Mouse (Mus musculus) megakaryocyte, adult 5-6 weeks (primary cell): ENCODE data around the gene Vmn2r81. TPM values are rescaled to one million over a fixed set of nuclear protein-coding genes. Genes with fewer than 3 reads are reported as not detected.
"Not testable (repeated sequence)": the region's sequence is repeated elsewhere in the genome, so short reads cannot be mapped to it uniquely, and the experiment has no call there.

ENCODE experiments used
- ATAC-seq: 2 replicates; pipeline ENCODE4 v1.8.0; 2016; ENCODE audit warnings: mild to moderate bottlenecking, inconsistent platforms; ENCODE audit not compliant: poor library complexity, severe bottlenecking
- total RNA-seq, 2 experiments: library from RNA; stranded (forward) in 1 of 2; stranded (reverse) in 1 of 2; fragments of 153-499, 151-499 nt in 1 of 2; fragments of 221-1000, 200-1000 nt in 1 of 2; gene quantifications; 2 replicates each; pipeline versions ENCODE4 v1.2.3 to v1.2.4; 2015 to 2017

Gene Vmn2r81
- total RNA-seq (2015) (not detected in 2 replicates), total RNA-seq (2017) (not detected in 2 replicates)

DNA sequence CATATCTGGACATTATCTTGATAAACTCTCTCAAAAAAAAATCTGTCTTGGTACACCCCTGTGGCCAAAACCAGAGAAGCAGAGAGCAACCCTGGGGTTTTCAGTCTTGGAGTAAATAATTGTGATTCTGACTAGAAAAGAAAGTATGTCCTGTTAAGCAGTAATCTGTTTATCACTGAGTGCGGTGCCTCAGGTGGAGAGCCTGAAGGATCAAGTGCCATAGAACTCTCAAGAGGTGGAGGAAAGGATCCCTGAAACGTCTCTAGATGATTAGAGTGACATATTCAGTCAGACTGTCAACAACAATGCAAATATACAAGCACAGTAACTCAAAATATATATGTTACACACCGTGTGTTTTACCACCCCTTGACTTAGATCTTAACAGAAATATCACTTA, at the start of gene Vmn2r81:
TSS of gene Vmn2r81 (plus strand) at position 301 of the 400 bp plus-strand sequence.
- ATAC-seq = not testable (repeated sequence)

DNA sequence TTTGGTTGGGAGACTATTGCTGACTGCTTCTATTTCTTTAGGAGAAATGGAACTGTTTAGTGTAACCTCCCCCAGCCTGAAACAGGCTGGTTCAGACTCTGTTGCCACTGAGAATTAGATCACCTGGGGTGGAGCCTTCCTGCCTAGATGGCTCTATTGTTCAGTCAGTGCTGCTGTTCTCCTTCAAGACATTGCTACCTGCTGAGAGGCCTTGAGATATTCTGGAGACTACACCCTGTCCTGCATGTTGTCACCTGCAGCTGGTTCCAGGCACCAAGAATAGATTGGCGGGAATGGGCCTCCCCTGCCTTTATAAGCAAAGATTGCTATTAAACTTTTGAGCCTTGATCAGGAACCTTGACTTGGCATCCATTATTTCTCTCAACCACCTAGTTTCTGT, 47.5 kb upstream of the Vmn2r81 start:
- ATAC-seq = not testable (repeated sequence)

DNA sequence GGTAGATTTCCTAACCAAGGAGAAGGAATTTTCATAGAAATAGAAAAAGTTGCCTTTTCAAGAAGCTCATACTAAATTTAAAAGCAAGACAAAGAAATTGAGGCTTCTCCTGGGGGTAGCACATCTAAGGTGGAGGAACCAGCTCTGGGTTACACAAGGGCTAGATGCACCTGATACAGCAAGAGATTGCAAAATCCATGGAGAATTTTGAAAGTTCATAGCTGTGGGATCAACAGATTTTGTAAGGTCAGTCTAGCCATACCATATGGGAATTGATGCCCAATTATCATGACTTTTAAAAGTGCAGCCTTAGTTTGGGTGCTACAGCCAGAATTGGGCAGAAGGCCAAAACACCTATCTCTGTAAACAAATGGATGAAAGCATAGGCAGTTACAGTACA, 27.1 kb upstream of the Vmn2r81 start:
- no peak for ATAC-seq

DNA sequence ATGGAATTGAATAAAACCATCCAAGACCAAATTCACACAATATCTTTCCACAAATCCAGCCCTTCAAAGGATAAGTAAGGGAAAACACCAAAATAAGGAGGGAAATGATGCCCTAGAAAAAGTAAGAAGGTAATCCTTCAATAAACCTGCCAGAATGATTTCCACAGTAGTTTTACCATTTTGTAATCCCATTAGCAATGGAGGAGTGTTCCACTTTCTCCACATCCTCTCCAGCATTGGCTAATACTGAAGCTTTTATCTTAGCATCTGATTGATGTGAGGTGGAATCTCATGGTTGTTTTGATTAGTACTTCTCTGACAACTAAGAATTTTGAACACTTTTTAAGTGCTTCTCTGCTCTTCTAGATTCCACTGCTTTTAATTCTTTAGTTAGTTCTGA, 25.9 kb upstream of the Vmn2r81 start:
- ATAC-seq = no peak

DNA sequence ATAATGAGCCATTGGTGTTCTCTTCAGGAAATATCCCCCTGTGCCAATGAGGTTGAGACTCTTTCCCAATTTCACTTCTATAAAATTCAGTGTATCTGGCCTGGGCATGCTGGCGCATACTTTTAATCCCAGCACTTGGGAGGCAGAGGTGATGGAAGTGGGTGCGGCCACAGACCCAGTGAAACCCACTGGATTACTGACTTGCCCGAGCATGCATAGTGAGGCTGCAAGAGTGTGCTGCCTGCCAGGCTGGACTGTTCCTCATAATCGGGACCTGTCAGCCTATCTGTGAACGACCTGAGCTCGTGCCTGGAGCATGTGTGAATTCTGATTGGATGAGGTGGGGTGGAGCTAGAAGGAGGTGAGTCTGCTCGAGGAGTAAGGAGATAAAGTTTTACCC, 25.3 kb upstream of the Vmn2r81 start:
- no peak for ATAC-seq

DNA sequence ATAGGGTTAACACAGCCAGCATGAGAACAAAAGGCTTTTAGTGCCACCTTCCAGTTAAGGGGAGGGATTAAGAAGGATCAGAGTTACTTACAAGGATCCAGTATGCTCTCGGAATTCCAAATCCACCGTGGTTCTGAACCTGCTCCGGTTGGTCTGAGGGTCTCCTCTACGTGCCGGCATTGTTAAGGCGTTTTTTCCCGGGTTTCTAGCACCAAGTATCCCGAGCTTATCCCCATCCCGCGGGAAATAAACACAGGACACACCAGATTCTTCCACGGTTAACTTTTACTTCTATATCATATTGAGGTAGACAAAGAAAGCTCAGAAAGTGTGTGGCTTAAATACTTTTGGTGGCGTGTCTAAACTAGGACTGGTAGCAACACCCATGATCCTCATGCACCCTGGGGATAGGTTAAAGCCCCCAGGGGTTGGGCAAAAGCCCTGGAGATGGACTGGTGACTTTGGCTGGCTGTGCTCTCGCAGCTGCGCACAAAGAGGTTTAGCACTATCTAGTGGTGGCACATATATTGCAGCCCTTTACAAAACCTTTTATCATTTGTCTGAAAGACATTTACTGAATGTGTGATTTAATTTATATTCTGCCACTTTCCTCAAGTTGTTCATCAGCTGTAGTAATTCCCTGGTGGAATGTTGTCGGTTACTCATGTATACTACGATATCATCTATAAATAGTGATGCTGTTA, 74.7 kb downstream of the Vmn2r81 start:
- not testable (repeated sequence) for ATAC-seq

DNA sequence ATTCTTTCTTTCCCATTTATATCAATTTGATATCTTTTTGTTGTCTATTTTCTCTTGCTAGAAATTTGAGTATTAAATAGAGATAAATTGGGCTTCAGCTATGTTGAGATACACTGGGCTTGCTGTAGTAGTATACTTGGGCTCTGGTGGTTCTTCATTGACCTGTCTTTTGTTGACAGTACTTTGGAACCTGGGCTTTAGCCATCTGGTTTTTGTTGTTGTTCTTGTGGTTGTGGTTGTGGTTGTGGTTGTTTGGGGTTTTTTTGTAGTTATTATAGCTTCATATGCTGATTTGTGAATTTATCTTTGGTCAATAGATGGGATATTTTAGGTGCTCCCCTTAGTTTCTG, 75.2 kb downstream of the Vmn2r81 start:
- no peak for ATAC-seq

Other genes starting within 250 kb of the Vmn2r81 start
- gene Olfr1351, start 235.2 kb upstream of the Vmn2r81 start, total RNA-seq (2015) = not detected in 2 replicates
- gene Olfr1351, start 235.2 kb upstream of the Vmn2r81 start, total RNA-seq (2017) = not detected in 2 replicates
- not detected in 2 replicates for gene Olfr57, start 219.0 kb upstream of the Vmn2r81 start, total RNA-seq (2015)
- not detected in 2 replicates for gene Olfr57, start 219.0 kb upstream of the Vmn2r81 start, total RNA-seq (2017)
- gene 2610008E11Rik, start 150.1 kb upstream of the Vmn2r81 start, total RNA-seq (2015) = 7.7 and 8.1 TPM in 2 replicates
- gene 2610008E11Rik, start 150.1 kb upstream of the Vmn2r81 start, total RNA-seq (2017) = 6.6 and 13.4 TPM in 2 replicates
- not detected in 2 replicates for gene Vmn2r80, start 98.9 kb upstream of the Vmn2r81 start, total RNA-seq (2015)
- gene Vmn2r80, start 98.9 kb upstream of the Vmn2r81 start, total RNA-seq (2017) = not detected in 2 replicates
- gene Vmn2r82, start 108.8 kb downstream of the Vmn2r81 start, total RNA-seq (2015) = not detected in 2 replicates
- not detected in 2 replicates for gene Vmn2r82, start 108.8 kb downstream of the Vmn2r81 start, total RNA-seq (2017)
- gene Vmn2r83, start 221.0 kb downstream of the Vmn2r81 start, total RNA-seq (2015) = not detected in 2 replicates
- gene Vmn2r83, start 221.0 kb downstream of the Vmn2r81 start, total RNA-seq (2017) = not detected in 2 replicates